Comparison of ENCODE assay signal across 10 mouse cellular contexts in genomic region chr15:82081161-82081560, GRCm38 (mm10). TPM values are rescaled to one million over a fixed set of nuclear protein-coding genes. Genes with fewer than 3 reads are reported as not detected.
DNase-seq lines count a peak whose midpoint lies in the region; ATAC-seq and TF ChIP-seq lines count a peak whose summit lies in the region.
"Had no signal": no experiment of that assay in that cellular context is flagged by ENCODE, and none has a peak within 500 bp of the region (broad histone marks: within the 10 kb centered on the region; RNA-seq: fewer than 3 reads in every experiment).

No protein-coding gene starts in this region.

- H3K4me2 ChIP-seq in hindbrain, embryonic 16.5 days (ENCODE audit: low read length) = no peak overlapping the region

- no peak for TF ChIP-seq POLR2A in cortical plate, adult 2 months (IDR thresholded peaks at IDR 0.05; ENCODE audit: extremely low read depth, insufficient read depth, low read length)

- WGBS in hindbrain, embryonic 16.5 days = 38% methylated on average over 7 of the region's 7 CpGs
- 37% methylated on average over 7 of the region's 7 CpGs for WGBS in limb, embryonic 10.5 days

- H3K36me3 ChIP-seq in hindbrain, embryonic 16.5 days (ENCODE audit: control insufficient read depth, insufficient read depth, low read length) = no peaks in the 10 kb centered on the region
- H3K36me3 ChIP-seq in limb, embryonic 10.5 days = no peaks in the 10 kb centered on the region

- no peaks in the 10 kb centered on the region for H3K9me3 ChIP-seq in hindbrain, embryonic 16.5 days (ENCODE audit: control insufficient read depth, low read length)
- H3K9me3 ChIP-seq in limb, embryonic 10.5 days (replicated peaks) = no peaks in the 10 kb centered on the region

- no peak overlapping the region for H3K4me3 ChIP-seq in cortical plate, adult 2 months (ENCODE audit: insufficient read depth, low read length)
- no peak overlapping the region for H3K4me3 ChIP-seq in hindbrain, embryonic 16.5 days (ENCODE audit: low read length)
- H3K4me3 ChIP-seq in limb, embryonic 10.5 days = no peak overlapping the region
- H3K4me3 ChIP-seq: myocyte had no signal

- ATAC-seq in hindbrain, embryonic 16.5 days = peak; percentile 42; the same call in 1 of the 2 replicates

- peak; percentile 35 for DNase-seq in gastrocnemius, adult 18-20 months (ENCODE audit: low spot score)
- DNase-seq in gastrocnemius, postnatal 4 days (ENCODE audit: low spot score in 2 of 2) = no peak
- peak; percentile 42 for DNase-seq in ES-CJ7 (ENCODE audit: low read depth, low spot score)
- DNase-seq in limb, embryonic 10.5 days (ENCODE audit: low spot score) = peak; percentile 47
- DNase-seq in right cerebral cortex, postnatal 10 days (ENCODE audit: low spot score in 2 of 2) = peak; percentile 52 to 56
- DNase-seq in c-Kit-positive CD71-positive TER-119-positive erythroid progenitor cells, embryonic 14.5 days (ENCODE audit: low spot score) = no peak

- no peak overlapping the region for H3K27ac ChIP-seq in cortical plate, adult 2 months (ENCODE audit: insufficient read depth, low read length)
- H3K27ac ChIP-seq in hindbrain, embryonic 16.5 days (ENCODE audit: low read depth, low read length) = no peak overlapping the region
- no peak overlapping the region for H3K27ac ChIP-seq in limb, embryonic 10.5 days

- H3K27me3 ChIP-seq in hindbrain, embryonic 16.5 days (replicated peaks; ENCODE audit: control insufficient read depth, insufficient read depth, low read length) = no peaks in the 10 kb centered on the region
- 0 out of 2 replicates have a peak, but pooled peaks cover 6% of the 10 kb centered on the region for H3K27me3 ChIP-seq in limb, embryonic 10.5 days (ENCODE audit: low read depth, poor library complexity, severe bottlenecking)

- TF ChIP-seq CTCF in cortical plate, adult 2 months (IDR thresholded peaks at IDR 0.05; ENCODE audit: extremely low read depth, insufficient read depth, low read length) = peak; percentile 74

- no peaks in the 10 kb centered on the region for H3K4me1 ChIP-seq in cortical plate, adult 2 months (ENCODE audit: control insufficient read depth, insufficient read depth, low read length)
- H3K4me1 ChIP-seq in hindbrain, embryonic 16.5 days (ENCODE audit: control insufficient read depth, insufficient read depth, low read depth, low read length) = no peaks in the 10 kb centered on the region
- H3K4me1 ChIP-seq in limb, embryonic 10.5 days = no peaks in the 10 kb centered on the region

- no peak overlapping the region for H3K9ac ChIP-seq in hindbrain, embryonic 16.5 days (ENCODE audit: low read depth, low read length)

RNA-seq across cellular contexts. Expression of gene Mei1, which starts 11.4 kb away (rescaled TPM):
- total RNA-seq in gastrocnemius, adult 18-20 months (2021) = under 1 TPM in 1 of 2 experiments, not detected in 1; 0.09 TPM
- total RNA-seq in gastrocnemius, postnatal 4 days (2021) = under 1 TPM in 1 of 2 experiments, not detected in 1; 0.16 TPM
- polyA plus RNA-seq in cortical plate, adult 2 months (2012; rRNA removed) = 6.1 and 7.9 TPM in 2 replicates
- polyA plus RNA-seq in hindbrain, embryonic 16.5 days (2015; fragmentation: Nextera tagmentation; extraction: Ambion mirVana) = 0.06 and 0.11 TPM in 2 replicates
- not detected in 2 replicates for polyA plus RNA-seq in limb, embryonic 10.5 days (2016; fragmentation: Nextera tagmentation; extraction: Ambion mirVana)
- polyA plus RNA-seq: heart, embryonic 14.5 days had no signal

RNA-seq across cellular contexts. Expression of gene 4930407I10Rik, which starts 22.2 kb away (rescaled TPM):
- total RNA-seq in gastrocnemius, adult 18-20 months (2021) = not detected
- not detected for total RNA-seq in gastrocnemius, postnatal 4 days (2021)
- polyA plus RNA-seq in cortical plate, adult 2 months (2012; rRNA removed) = not detected in 2 replicates
- not detected in 2 replicates for polyA plus RNA-seq in hindbrain, embryonic 16.5 days (2015; fragmentation: Nextera tagmentation; extraction: Ambion mirVana)
- polyA plus RNA-seq in limb, embryonic 10.5 days (2016; fragmentation: Nextera tagmentation; extraction: Ambion mirVana) = not detected in 2 replicates
- polyA plus RNA-seq: heart, embryonic 14.5 days; myocyte had no signal

RNA-seq across cellular contexts. Expression of gene Snu13, which starts 33.8 kb away (rescaled TPM):
- 10 to 100 TPM; 48.7 to 51.4 TPM for total RNA-seq in gastrocnemius, adult 18-20 months (2021)
- total RNA-seq in gastrocnemius, postnatal 4 days (2021) = 10 to 100 TPM; 60.2 to 64.0 TPM
- 133 and 137 TPM in 2 replicates for polyA plus RNA-seq in cortical plate, adult 2 months (2012; rRNA removed)
- 254 and 268 TPM in 2 replicates for polyA plus RNA-seq in hindbrain, embryonic 16.5 days (2015; fragmentation: Nextera tagmentation; extraction: Ambion mirVana)
- polyA plus RNA-seq in limb, embryonic 10.5 days (2016; fragmentation: Nextera tagmentation; extraction: Ambion mirVana) = 379 and 421 TPM in 2 replicates

RNA-seq across cellular contexts. Expression of gene Ccdc134, which starts 46.6 kb away (rescaled TPM):
- total RNA-seq in gastrocnemius, adult 18-20 months (2021) = 10 to 100 TPM in 1 of 2 experiments, 1 to 10 TPM in 1; 8.8 to 10.1 TPM
- total RNA-seq in gastrocnemius, postnatal 4 days (2021) = 10 to 100 TPM; 45.5 to 49.4 TPM
- 16.3 and 16.5 TPM in 2 replicates for polyA plus RNA-seq in cortical plate, adult 2 months (2012; rRNA removed)
- polyA plus RNA-seq in hindbrain, embryonic 16.5 days (2015; fragmentation: Nextera tagmentation; extraction: Ambion mirVana) = 10.6 and 11.9 TPM in 2 replicates
- polyA plus RNA-seq in limb, embryonic 10.5 days (2016; fragmentation: Nextera tagmentation; extraction: Ambion mirVana) = 22.8 and 23.6 TPM in 2 replicates

RNA-seq across cellular contexts. Expression of gene Desi1, which starts 47.5 kb away (rescaled TPM):
- 10 to 100 TPM; 16.7 to 17.6 TPM for total RNA-seq in gastrocnemius, adult 18-20 months (2021)
- 10 to 100 TPM; 21.9 to 23.9 TPM for total RNA-seq in gastrocnemius, postnatal 4 days (2021)
- 126 and 134 TPM in 2 replicates for polyA plus RNA-seq in cortical plate, adult 2 months (2012; rRNA removed)
- polyA plus RNA-seq in hindbrain, embryonic 16.5 days (2015; fragmentation: Nextera tagmentation; extraction: Ambion mirVana) = 53.7 and 56.1 TPM in 2 replicates
- 33.7 and 40.3 TPM in 2 replicates for polyA plus RNA-seq in limb, embryonic 10.5 days (2016; fragmentation: Nextera tagmentation; extraction: Ambion mirVana)

Comparison
In these comparisons a context has a peak if more than half of its experiments do, and no peak if none do; other contexts are left out.
1. DNase-seq: peak in gastrocnemius, adult 18-20 months (single experiment), ES-CJ7 (single experiment), limb, embryonic 10.5 days (single experiment) and right cerebral cortex, postnatal 10 days (2 of 2); none in gastrocnemius, postnatal 4 days (0 of 2) and c-Kit-positive CD71-positive TER-119-positive erythroid progenitor cells, embryonic 14.5 days (single experiment).